In the genomic region with DNA sequence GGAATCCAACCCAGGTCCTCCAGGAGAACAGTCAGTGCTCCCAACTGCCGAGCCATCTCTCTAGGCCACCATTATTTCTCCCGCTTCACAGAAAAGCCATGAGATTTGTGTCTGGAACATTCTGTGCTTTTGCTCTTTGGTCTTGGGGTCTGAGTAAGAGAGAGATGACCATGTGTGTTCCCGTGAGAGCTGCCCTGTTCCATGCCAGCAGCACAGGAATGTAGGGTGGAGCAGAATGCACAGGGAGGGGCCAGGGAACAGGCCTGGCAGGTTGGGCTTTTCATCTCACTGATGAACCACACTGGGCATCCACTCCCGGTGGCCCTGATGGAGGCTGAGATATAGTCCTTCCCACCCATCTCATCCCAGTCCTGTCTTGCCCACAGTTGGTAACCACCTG, we compare ENCODE assay signal across 23 mouse cellular contexts. TPM values are rescaled to one million over a fixed set of nuclear protein-coding genes. Genes with fewer than 3 reads are reported as not detected.
DNase-seq lines count a peak whose midpoint lies in the region; ATAC-seq lines count a peak whose summit lies in the region.
"Had no signal": no experiment of that assay in that cellular context is flagged by ENCODE, and none has a peak within 500 bp of the region (broad histone marks: within the 10 kb centered on the region; RNA-seq: fewer than 3 reads in every experiment).

No protein-coding gene starts in this region.

- 0 out of 2 replicates have a peak, but pooled peaks have one; percentile 12 for ATAC-seq in intestine, embryonic 16.5 days
- ATAC-seq in intestine, embryonic 15.5 days, result no peak
- ATAC-seq in liver, embryonic 12.5 days, result no peak; the same call in 1 of the 2 replicates
- ATAC-seq: inflammation-experienced regulatory T-cells, adult 6 months; midbrain, embryonic 13.5 days had no signal

- H3K4me1 ChIP-seq in intestine, embryonic 16.5 days (ENCODE audit: control insufficient read depth, insufficient read depth, low read length), result peaks cover 14% of the 10 kb centered on the region
- H3K4me1 ChIP-seq in intestine, embryonic 15.5 days (replicated peaks), result peaks cover 12% of the 10 kb centered on the region; the same call in 1 of the 2 replicates
- H3K4me1 ChIP-seq in liver, embryonic 12.5 days, result no peaks in the 10 kb centered on the region
- H3K4me1 ChIP-seq: limb, embryonic 13.5 days; midbrain, embryonic 13.5 days; neural tube, embryonic 13.5 days had no signal

- H3K4me2 ChIP-seq in intestine, embryonic 16.5 days (ENCODE audit: low read depth, low read length), result no peak overlapping the region
- H3K4me2 ChIP-seq in intestine, embryonic 15.5 days (replicated peaks), result no peak overlapping the region
- H3K4me2 ChIP-seq in liver, embryonic 12.5 days, result no peak overlapping the region
- H3K4me2 ChIP-seq: embryonic facial prominence, embryonic 15.5 days; hindbrain, embryonic 12.5 days; limb, embryonic 13.5 days; midbrain, embryonic 13.5 days; neural tube, embryonic 13.5 days had no signal

- 70% methylated on average over 4 of the region's 4 CpGs for WGBS in intestine, embryonic 16.5 days
- WGBS in intestine, embryonic 15.5 days, result 77% methylated on average over 4 of the region's 4 CpGs
- 56% methylated on average over 4 of the region's 4 CpGs for WGBS in liver, embryonic 12.5 days (ENCODE audit: insufficient replicate concordance)

- H3K4me3 ChIP-seq in intestine, embryonic 16.5 days (ENCODE audit: low read length), result no peak overlapping the region
- H3K4me3 ChIP-seq in intestine, embryonic 15.5 days (replicated peaks), result no peak overlapping the region
- no peak overlapping the region for H3K4me3 ChIP-seq in liver, embryonic 12.5 days
- H3K4me3 ChIP-seq: embryonic facial prominence, embryonic 15.5 days; heart, embryonic 10.5 days; hindbrain, embryonic 12.5 days; limb, embryonic 13.5 days; midbrain, embryonic 13.5 days; neural tube, embryonic 13.5 days had no signal

- DNase-seq in urinary bladder, postnatal 14 days (ENCODE audit: low spot score), result peak; percentile 73
- no peak for DNase-seq in urinary bladder, postnatal 10 days (ENCODE audit: low spot score)
- DNase-seq in lung, postnatal 4 days, result peak; percentile 10 to 47
- DNase-seq in spleen, postnatal 4 days (ENCODE audit: low spot score in 2 of 2), result no peak
- no peak for DNase-seq in layer of hippocampus, adult 9-11 months
- DNase-seq: cerebellum, adult 2 months; cerebellum, postnatal 36 days; heart, postnatal 10 days; layer of hippocampus, postnatal 36 days; right cerebral cortex, adult 18-20 months had no signal

- no peaks in the 10 kb centered on the region for H3K9me3 ChIP-seq in intestine, embryonic 16.5 days (ENCODE audit: control insufficient read depth, low read length)
- no peaks in the 10 kb centered on the region for H3K9me3 ChIP-seq in intestine, embryonic 15.5 days
- H3K9me3 ChIP-seq in liver, embryonic 12.5 days (replicated peaks), result no peaks in the 10 kb centered on the region
- H3K9me3 ChIP-seq: embryonic facial prominence, embryonic 15.5 days; G1E; heart, embryonic 10.5 days; hindbrain, embryonic 12.5 days; midbrain, embryonic 13.5 days; neural tube, embryonic 13.5 days had no signal

- H3K27ac ChIP-seq in intestine, embryonic 16.5 days (ENCODE audit: low read length), result no peak overlapping the region
- H3K27ac ChIP-seq in intestine, embryonic 15.5 days, result no peak overlapping the region
- H3K27ac ChIP-seq in liver, embryonic 12.5 days, result no peak overlapping the region
- H3K27ac ChIP-seq: embryonic facial prominence, embryonic 15.5 days; heart, embryonic 10.5 days; hindbrain, embryonic 12.5 days; limb, embryonic 13.5 days; liver, embryonic 14.5 days; midbrain, embryonic 13.5 days; neural tube, embryonic 13.5 days had no signal

- no peaks in the 10 kb centered on the region for H3K36me3 ChIP-seq in intestine, embryonic 16.5 days (ENCODE audit: control insufficient read depth, insufficient read depth, low read length)
- no peaks in the 10 kb centered on the region for H3K36me3 ChIP-seq in intestine, embryonic 15.5 days
- no peaks in the 10 kb centered on the region for H3K36me3 ChIP-seq in liver, embryonic 12.5 days
- H3K36me3 ChIP-seq: embryonic facial prominence, embryonic 15.5 days; G1E; heart, embryonic 10.5 days; hindbrain, embryonic 12.5 days; limb, embryonic 13.5 days; midbrain, embryonic 13.5 days; neural tube, embryonic 13.5 days had no signal

- no peaks in the 10 kb centered on the region for H3K27me3 ChIP-seq in intestine, embryonic 16.5 days (replicated peaks; ENCODE audit: control insufficient read depth, insufficient read depth, low read length)
- H3K27me3 ChIP-seq in intestine, embryonic 15.5 days (replicated peaks), result no peaks in the 10 kb centered on the region; the same call in 1 of the 2 replicates
- H3K27me3 ChIP-seq in liver, embryonic 12.5 days (replicated peaks), result peaks cover 37% of the 10 kb centered on the region
- H3K27me3 ChIP-seq: embryonic facial prominence, embryonic 15.5 days; midbrain, embryonic 13.5 days had no signal

- no peak overlapping the region for H3K9ac ChIP-seq in intestine, embryonic 16.5 days (ENCODE audit: low read depth, low read length)
- no peak overlapping the region for H3K9ac ChIP-seq in intestine, embryonic 15.5 days
- no peak overlapping the region for H3K9ac ChIP-seq in liver, embryonic 12.5 days
- H3K9ac ChIP-seq: embryonic facial prominence, embryonic 15.5 days; hindbrain, embryonic 12.5 days; limb, embryonic 13.5 days; liver, embryonic 14.5 days; midbrain, embryonic 13.5 days; neural tube, embryonic 13.5 days had no signal

RNA-seq across cellular contexts. Expression of gene Ppl, which starts 12.8 kb away (rescaled TPM):
- polyA plus RNA-seq in intestine, embryonic 16.5 days (2015; fragmentation: Nextera tagmentation; extraction: Ambion mirVana), result 3.1 and 3.4 TPM in 2 replicates
- polyA plus RNA-seq in intestine, embryonic 15.5 days (2015; fragmentation: Nextera tagmentation; extraction: Ambion mirVana), result 4.4 and 4.7 TPM in 2 replicates
- 0.32 and 0.35 TPM in 2 replicates for polyA plus RNA-seq in liver, embryonic 12.5 days (2016; fragmentation: Nextera tagmentation; extraction: Ambion mirVana)
- polyA plus RNA-seq: G1E had no signal

RNA-seq across cellular contexts. Expression of gene Sec14l5, which starts 27.5 kb away (rescaled TPM):
- polyA plus RNA-seq in intestine, embryonic 16.5 days (2015; fragmentation: Nextera tagmentation; extraction: Ambion mirVana), result 0.05 TPM in 1 of 2 replicates, not detected in the other
- polyA plus RNA-seq in intestine, embryonic 15.5 days (2015; fragmentation: Nextera tagmentation; extraction: Ambion mirVana), result 0.03 TPM in 1 of 2 replicates, not detected in the other
- polyA plus RNA-seq in liver, embryonic 12.5 days (2016; fragmentation: Nextera tagmentation; extraction: Ambion mirVana), result not detected in 2 replicates
- polyA plus RNA-seq: G1E; heart, embryonic 10.5 days; inflammation-experienced regulatory T-cells, adult 6 months; small intestine, adult 2 months had no signal

Comparison
In these comparisons a context has a peak if more than half of its experiments do, and no peak if none do; other contexts are left out.
1. DNase-seq: peak in urinary bladder, postnatal 14 days (single experiment) and lung, postnatal 4 days (2 of 2); none in urinary bladder, postnatal 10 days (single experiment), spleen, postnatal 4 days (0 of 2) and layer of hippocampus, adult 9-11 months (single experiment).